Mouse (Mus musculus) liver, adult 2 months (tissue): ENCODE data around the gene Itgav. TPM values are rescaled to one million over a fixed set of nuclear protein-coding genes. Genes with fewer than 3 reads are reported as not detected.

Source experiments
- DNase-seq: peaks from one replicate; pipeline ENCODE4 v3.0.0-alpha.2; 2011; ENCODE audit warnings: low read depth, low spot score; ENCODE audit errors: extremely low read depth
- H3K27ac ChIP-seq: fragments of 200-500 bp; replicated peaks from 2 replicates; pipeline ENCODE4 v1.5.1; 2012; ENCODE audit warnings: low read depth, mild to moderate bottlenecking, control low read depth, inconsistent platforms, low read length; ENCODE audit not compliant: insufficient read depth
- H3K27me3 ChIP-seq: fragments of 200-500 bp; 2 replicates; pipeline ENCODE4 v1.6.1; 2012; ENCODE audit warnings: mild to moderate bottlenecking, moderate library complexity, low read length, inconsistent platforms; ENCODE audit not compliant: control insufficient read depth, insufficient read depth
- H3K36me3 ChIP-seq: fragments of 200-500 bp; 2 replicates; pipeline ENCODE4 v1.6.1; 2012; ENCODE audit warnings: low read length, inconsistent platforms; ENCODE audit not compliant: control insufficient read depth, insufficient read depth
- H3K4me1 ChIP-seq: fragments of 200-500 bp; 2 replicates; pipeline ENCODE4 v1.6.1; 2011; ENCODE audit warnings: low read length; ENCODE audit not compliant: control insufficient read depth, insufficient read depth
- H3K4me3 ChIP-seq: fragments of 200-500 bp; 2 replicates; pipeline ENCODE4 v1.5.1; 2011; ENCODE audit warnings: low read depth, mild to moderate bottlenecking, control low read depth, low read length, moderate library complexity; ENCODE audit not compliant: insufficient read depth
- H3K79me2 ChIP-seq: fragments of 200-500 bp; 2 replicates; pipeline ENCODE4 v1.6.1; 2012; ENCODE audit warnings: inconsistent platforms, mild to moderate bottlenecking, low read length, moderate library complexity; ENCODE audit not compliant: control insufficient read depth, insufficient read depth
- H3K9ac ChIP-seq: fragments of 200-500 bp; 2 replicates; pipeline ENCODE4 v1.6.1; 2012; ENCODE audit warnings: low read depth, mild to moderate bottlenecking, control low read depth, inconsistent platforms, low read length
- CTCF ChIP-seq: fragments of 200-500 bp; IDR thresholded peaks from 2 replicates; pipeline ENCODE4 v1.5.1; 2011; ENCODE audit warnings: low read depth, low read length, control low read depth
- POLR2A ChIP-seq: fragments of 200-500 bp; IDR thresholded peaks from 2 replicates; pipeline ENCODE4 v1.6.1; 2011; ENCODE audit warnings: low read length, control low read depth; ENCODE audit not compliant: insufficient read depth; ENCODE audit errors: extremely low read depth
- WGBS: fragments of 180-500 bp; shearing (Covaris S2); methylation state at CpG from one replicate; pipeline ENCODE4 v1.1.7; 2018; 5-methylcytosine and 5-hydroxymethylcytosine counted together
- polyA plus RNA-seq: library from polyadenylated mRNA; depleted of rRNA; stranded (reverse); fragments of >200 nt; gene quantifications from 2 replicates; pipeline ENCODE4 v1.2.3, GENCODE M21; 2012; rRNA removed
- total RNA-seq: library from RNA; depleted of rRNA; stranded (reverse); fragments of >200 nt; gene quantifications from 2 replicates; pipeline ENCODE4 v1.2.3, GENCODE M21; 2014; rRNA removed

Itgav gene
- total and polyA plus RNA-seq, 2 experiments: 15.8 to 29.6 TPM

DNA sequence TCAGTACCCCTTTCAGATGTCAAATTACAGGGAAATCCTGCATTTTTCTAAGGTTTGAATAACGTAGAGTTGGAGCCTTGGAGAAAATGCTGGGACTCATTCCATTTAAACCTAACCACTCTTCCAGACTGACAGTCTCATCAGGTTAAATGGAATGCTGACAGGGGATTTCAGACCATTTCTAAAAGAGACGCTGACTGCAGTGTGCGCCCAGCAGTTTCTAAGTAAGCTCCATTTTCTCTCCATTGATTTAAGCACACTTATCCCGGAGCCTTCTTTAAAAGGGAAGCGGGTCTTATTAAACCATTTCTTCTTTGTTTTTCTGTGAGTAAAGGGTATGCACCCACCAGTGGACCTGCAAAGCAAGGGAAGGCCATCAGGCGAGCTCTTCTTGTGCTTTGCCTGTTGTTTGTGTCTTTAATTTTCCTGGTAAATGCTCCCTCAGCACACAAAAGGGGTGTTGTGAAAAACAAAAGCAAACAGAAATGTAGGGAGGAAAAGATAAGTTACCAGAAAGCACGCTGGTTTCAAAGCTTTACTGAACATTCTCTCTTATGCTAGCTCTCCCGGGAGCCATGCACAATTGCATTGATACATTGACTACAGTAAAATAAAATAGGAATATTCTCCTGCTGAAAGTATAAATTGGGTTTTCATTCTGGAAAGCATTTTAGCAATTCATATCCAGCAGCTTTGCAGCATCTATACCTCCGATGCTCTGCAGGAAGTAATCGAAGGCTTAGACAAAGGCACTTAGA is 111.3 kb downstream of the Itgav start:
- DNase-seq: no peak
- no peak overlapping the region for H3K9ac ChIP-seq
- no peaks in the 10 kb centered on the region for H3K36me3 ChIP-seq
- WGBS: 77% methylated on average over 10 of the region's 10 CpGs
- H3K79me2 ChIP-seq: no peaks in the 10 kb centered on the region
- H3K4me1 ChIP-seq: peaks cover 2% of the 10 kb centered on the region; the same call in 1 of the 2 replicates
- H3K27ac ChIP-seq: no peak overlapping the region
- H3K4me3 ChIP-seq: no peak overlapping the region
- no peak for TF ChIP-seq CTCF
- no peak for TF ChIP-seq POLR2A
- no peaks in the 10 kb centered on the region for H3K27me3 ChIP-seq

DNA sequence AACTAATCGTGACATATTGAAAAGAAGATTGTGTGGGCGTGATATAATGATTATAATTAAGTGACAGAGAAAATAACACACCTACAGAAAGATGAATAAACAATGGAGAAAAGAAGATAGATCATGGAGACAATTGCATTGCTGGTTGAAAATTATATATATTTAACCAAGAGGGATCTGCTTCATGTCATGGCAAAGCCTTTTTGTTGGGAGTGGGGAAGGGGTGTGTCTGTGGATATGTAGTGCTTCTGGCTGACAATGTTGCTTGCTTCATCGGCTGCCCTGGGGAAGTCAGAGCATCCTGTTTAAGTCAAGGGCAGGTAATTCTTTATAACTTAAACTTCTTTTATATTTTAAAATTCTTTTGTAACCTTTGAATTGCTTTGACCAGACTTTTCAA is 124.3 kb downstream of the Itgav start:
- no peak for TF ChIP-seq CTCF
- no peak for TF ChIP-seq POLR2A
- no peak overlapping the region for H3K27ac ChIP-seq
- H3K79me2 ChIP-seq: no peaks in the 10 kb centered on the region
- no peak overlapping the region for H3K4me3 ChIP-seq
- no peaks in the 10 kb centered on the region for H3K36me3 ChIP-seq
- no peaks in the 10 kb centered on the region for H3K27me3 ChIP-seq
- no peak for DNase-seq
- no peak overlapping the region for H3K9ac ChIP-seq
- H3K4me1 ChIP-seq: no peaks in the 10 kb centered on the region
- 80% methylated on average over 3 of the region's 3 CpGs for WGBS

DNA sequence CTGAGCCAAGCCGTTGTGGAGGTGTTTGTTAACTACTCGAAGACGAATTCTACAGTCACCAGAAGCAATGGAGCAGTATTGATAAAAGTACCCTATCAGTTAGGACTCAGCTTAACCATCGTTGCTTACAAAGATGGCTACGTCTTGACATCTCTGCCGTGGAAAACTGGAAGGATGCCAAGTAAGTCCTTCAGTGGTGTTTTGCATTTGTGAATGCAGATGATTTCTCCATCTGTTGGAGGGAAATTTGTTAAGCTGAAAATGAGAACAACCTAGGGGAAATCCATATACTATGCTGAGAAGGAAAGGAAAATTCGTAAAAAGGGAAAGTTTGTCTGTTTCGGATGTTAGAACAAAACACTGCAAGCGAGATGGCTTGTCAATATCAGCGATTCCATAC is 129.2 kb downstream of the Itgav start:
- Histone ChIP-seq H3K9ac (no peak overlapping the region), H3K36me3 (no peaks in the 10 kb centered on the region), H3K27ac (no peak overlapping the region), H3K4me1 (no peaks in the 10 kb centered on the region), H3K79me2 (no peaks in the 10 kb centered on the region), H3K4me3 (no peak overlapping the region), H3K27me3 (no peaks in the 10 kb centered on the region)
- WGBS: 66% methylated on average over 10 of the region's 10 CpGs
- TF ChIP-seq POLR2A (no peak), CTCF (no peak)
- DNase-seq: no peak

DNA sequence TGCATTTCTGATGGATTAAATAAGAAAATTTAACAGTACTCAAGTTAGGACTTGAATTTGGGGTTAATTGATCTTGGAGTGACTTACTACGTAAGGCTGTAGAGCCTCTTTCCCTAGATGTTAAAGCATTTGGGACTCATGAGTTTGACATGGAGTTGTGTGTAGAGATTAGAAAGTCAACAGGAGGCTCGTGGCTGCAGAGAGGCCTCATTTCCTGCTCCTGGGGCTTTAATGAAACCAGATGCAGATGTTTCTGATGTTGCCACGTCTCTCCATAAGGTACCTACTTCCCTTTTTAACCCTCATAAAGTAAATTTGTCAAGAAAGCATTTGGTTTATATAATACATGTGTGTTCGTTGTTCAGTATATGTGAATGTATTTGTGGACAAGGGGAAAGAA is 132.0 kb downstream of the Itgav start:
- H3K36me3 ChIP-seq: no peaks in the 10 kb centered on the region
- H3K4me3 ChIP-seq: no peak overlapping the region
- H3K4me1 ChIP-seq: no peaks in the 10 kb centered on the region
- H3K9ac ChIP-seq: no peak overlapping the region
- H3K79me2 ChIP-seq: no peaks in the 10 kb centered on the region
- no peaks in the 10 kb centered on the region for H3K27me3 ChIP-seq
- 59% methylated on average over 4 of the region's 4 CpGs for WGBS
- no peak for TF ChIP-seq CTCF
- no peak for TF ChIP-seq POLR2A
- H3K27ac ChIP-seq: no peak overlapping the region
- DNase-seq: no peak

Other genes starting within 250 kb of the Itgav start
- gene Zc3h15, start 80.0 kb upstream of the Itgav start, total RNA-seq: 57.6 and 60.5 TPM in 2 replicates
- 14.6 and 14.8 TPM in 2 replicates for gene Zc3h15, start 80.0 kb upstream of the Itgav start, polyA plus RNA-seq
- 0.94 and 1.1 TPM in 2 replicates for gene Fam171b, start 88.2 kb downstream of the Itgav start, total RNA-seq
- gene Fam171b, start 88.2 kb downstream of the Itgav start, polyA plus RNA-seq: 0.24 and 0.25 TPM in 2 replicates
- gene Zswim2, start 216.8 kb downstream of the Itgav start, total RNA-seq: not detected in 2 replicates
- not detected in 2 replicates for gene Zswim2, start 216.8 kb downstream of the Itgav start, polyA plus RNA-seq
- gene Gm13698, start 231.3 kb downstream of the Itgav start, total RNA-seq: not detected in 2 replicates
- gene Gm13698, start 231.3 kb downstream of the Itgav start, polyA plus RNA-seq: not detected in 2 replicates
- not detected in 2 replicates for gene Gm13693, start 237.1 kb downstream of the Itgav start, total RNA-seq
- gene Gm13693, start 237.1 kb downstream of the Itgav start, polyA plus RNA-seq: not detected in 2 replicates
- not detected in 2 replicates for gene Gm13695, start 242.9 kb downstream of the Itgav start, total RNA-seq
- not detected in 2 replicates for gene Gm13695, start 242.9 kb downstream of the Itgav start, polyA plus RNA-seq
- not detected in 2 replicates for gene Gm13696, start 248.7 kb downstream of the Itgav start, total RNA-seq
- not detected in 2 replicates for gene Gm13696, start 248.7 kb downstream of the Itgav start, polyA plus RNA-seq